Mouse (Mus musculus) heart, embryonic 12.5 days (tissue): ENCODE results near the gene Nudt17. TPM values are rescaled to one million over a fixed set of nuclear protein-coding genes. Genes with fewer than 3 reads are reported as not detected.

Source experiments
- ATAC-seq: fragments of 200-750 bp; cut with Nextera tagmentation; 2 replicates; pipeline ENCODE4 v1.8.0; 2017; ENCODE audit warnings: moderate TSS enrichment, moderate library complexity; ENCODE audit not compliant: insufficient number of reproducible peaks, low FRiP score
- H3K27ac ChIP-seq: fragments of 300-500 bp; sonication (generic); 2 replicates; pipeline ENCODE4 v1.5.1; 2016; ENCODE audit warnings: mild to moderate bottlenecking, moderate library complexity; ENCODE audit not compliant: poor library complexity, severe bottlenecking
- H3K27me3 ChIP-seq: fragments of 300-500 bp; sonication (generic); replicated peaks from 2 replicates; pipeline ENCODE4 v1.6.1; 2016; ENCODE audit warnings: mild to moderate bottlenecking, moderate library complexity
- H3K36me3 ChIP-seq: fragments of 300-500 bp; sonication (generic); 2 replicates; pipeline ENCODE4 v1.6.1; 2016; ENCODE audit warnings: mild to moderate bottlenecking, moderate library complexity
- H3K4me1 ChIP-seq: fragments of 300-500 bp; sonication (generic); replicated peaks from 2 replicates; pipeline ENCODE4 v1.6.1; 2016; ENCODE audit warnings: mild to moderate bottlenecking
- H3K4me2 ChIP-seq: fragments of 300-500 bp; sonication (generic); 2 replicates; pipeline ENCODE4 v1.6.1; 2016; ENCODE audit warnings: mild to moderate bottlenecking, moderate library complexity
- H3K4me3 ChIP-seq: fragments of 300-500 bp; sonication (generic); 2 replicates; pipeline ENCODE4 v1.5.1; 2016; ENCODE audit warnings: mild to moderate bottlenecking
- H3K9ac ChIP-seq: fragments of 300-500 bp; sonication (generic); 2 replicates; pipeline ENCODE4 v1.6.1; 2016; ENCODE audit warnings: mild to moderate bottlenecking, moderate library complexity
- H3K9me3 ChIP-seq: fragments of 300-500 bp; sonication (generic); replicated peaks from 2 replicates; pipeline ENCODE4 v1.6.1; 2016; ENCODE audit warnings: mild to moderate bottlenecking, moderate library complexity
- WGBS: fragments of 180-500 bp; shearing (Covaris S2); methylation state at CpG from one replicate; pipeline ENCODE4 v1.1.7; 2016; 5-methylcytosine and 5-hydroxymethylcytosine counted together
- polyA plus RNA-seq: library from polyadenylated mRNA; unstranded; fragments of >200 nt; fragmentation: Nextera tagmentation; extraction: Ambion mirVana; gene quantifications from 2 replicates; pipeline ENCODE4 v1.2.1, GENCODE M21; 2016

Nudt17 gene
- polyA plus RNA-seq, 1 experiment from 2014 or later = 6.9 TPM

- H3K27me3 ChIP-seq = no peaks in the 10 kb centered on the region
- H3K9ac ChIP-seq = no peak overlapping the region
- no peaks in the 10 kb centered on the region for H3K9me3 ChIP-seq
- H3K27ac ChIP-seq = no peak overlapping the region
- ATAC-seq = no peak
- H3K4me3 ChIP-seq = no peak overlapping the region; the same call in 1 of the 2 replicates
- H3K36me3 ChIP-seq = peaks cover 4% of the 10 kb centered on the region; the same call in 1 of the 2 replicates
- WGBS = 33% methylated on average over 3 of the region's 3 CpGs
- peaks cover 41% of the 10 kb centered on the region for H3K4me1 ChIP-seq
- H3K4me2 ChIP-seq = no peak overlapping the region
Observed at GRCm38 (mm10) chr3:96729403-96729784, 21.0 kb upstream of the Nudt17 start.

- WGBS = 48% methylated on average over 7 of the region's 7 CpGs
- Histone ChIP-seq H3K36me3 (peaks cover 8% of the 10 kb centered on the region), H3K27ac (peak overlapping the region; percentile 84), H3K4me1 (peaks cover 35% of the 10 kb centered on the region), H3K27me3 (no peaks in the 10 kb centered on the region), H3K9ac (peak overlapping the region; percentile 88), H3K4me2 (peak overlapping the region; percentile 66), H3K4me3 (peak overlapping the region; percentile 91), H3K9me3 (no peaks in the 10 kb centered on the region)
- ATAC-seq = no peak
Observed at GRCm38 (mm10) chr3:96728634-96729402, 20.5 kb upstream of the Nudt17 start.

GRCm38 (mm10) chr3:96727828-96728633 is 19.7 kb upstream of the Nudt17 start:
- Histone ChIP-seq H3K27me3 (no peaks in the 10 kb centered on the region), H3K27ac (peak overlapping the region; percentile 84), H3K4me1 (peaks cover 35% of the 10 kb centered on the region), H3K9me3 (no peaks in the 10 kb centered on the region), H3K4me3 (peak overlapping the region; percentile 91), H3K36me3 (peaks cover 16% of the 10 kb centered on the region), H3K4me2 (peak overlapping the region; percentile 66), H3K9ac (peak overlapping the region; percentile 88)
- peak; percentile 43 for ATAC-seq
- under 1% methylated on average over 42 of the region's 42 CpGs for WGBS

GRCm38 (mm10) chr3:96727343-96727827 is 19.0 kb upstream of the Nudt17 start, which contains the start of the genes Polr3c and Rnf115:
TSS of gene Polr3c (minus strand) at chr3:96727628.
TSS of gene Rnf115 (plus strand) at chr3:96727664.
- H3K9ac ChIP-seq = peak within 1 kb of the TSS; percentile 88
- H3K36me3 ChIP-seq = peaks cover 17% of the 10 kb centered on the region
- peak; percentile 99 for ATAC-seq
- WGBS = 0% methylated on average over 52 of the region's 52 CpGs
- H3K27ac ChIP-seq = peak within 1 kb of the TSS; percentile 84
- H3K4me3 ChIP-seq = peak within 1 kb of the TSS; percentile 91
- H3K4me1 ChIP-seq = peaks cover 39% of the 10 kb centered on the region
- H3K9me3 ChIP-seq = no peaks in the 10 kb centered on the region
- H3K4me2 ChIP-seq = peak within 1 kb of the TSS; percentile 66
- H3K27me3 ChIP-seq = no peaks in the 10 kb centered on the region

- H3K4me1 ChIP-seq = peaks cover 16% of the 10 kb centered on the region; the same call in 1 of the 2 replicates
- WGBS = 41% methylated on average over 14 of the region's 14 CpGs
- no peak overlapping the region for H3K9ac ChIP-seq
- no peaks in the 10 kb centered on the region for H3K27me3 ChIP-seq
- H3K36me3 ChIP-seq = peaks cover 68% of the 10 kb centered on the region
- no peak overlapping the region for H3K27ac ChIP-seq
- no peaks in the 10 kb centered on the region for H3K9me3 ChIP-seq
- no peak overlapping the region for H3K4me3 ChIP-seq
- 0 out of 2 replicates have a peak overlapping the region, but pooled peaks have one; percentile 1 for H3K4me2 ChIP-seq
- no peak for ATAC-seq
Observed at GRCm38 (mm10) chr3:96719173-96719572, 10.8 kb upstream of the Nudt17 start.

GRCm38 (mm10) chr3:96715854-96716253 is 7.5 kb upstream of the Nudt17 start:
- Histone ChIP-seq H3K36me3 (peaks cover 70% of the 10 kb centered on the region), H3K4me2 (no peak overlapping the region), H3K27ac (no peak overlapping the region), H3K9ac (no peak overlapping the region), H3K27me3 (no peaks in the 10 kb centered on the region), H3K4me1 (0 out of 2 replicates have a peak, but pooled peaks cover 10% of the 10 kb centered on the region), H3K9me3 (no peaks in the 10 kb centered on the region), H3K4me3 (no peak overlapping the region)
- no peak for ATAC-seq
- 51% methylated on average over 2 of the region's 2 CpGs for WGBS

- no peaks in the 10 kb centered on the region for H3K9me3 ChIP-seq
- no peak for ATAC-seq
- H3K4me3 ChIP-seq = no peak overlapping the region
- 0 out of 2 replicates have a peak, but pooled peaks cover 4% of the 10 kb centered on the region for H3K4me1 ChIP-seq
- no peak overlapping the region for H3K9ac ChIP-seq
- WGBS = 84% methylated on average over 5 of the region's 5 CpGs
- H3K36me3 ChIP-seq = peaks cover 76% of the 10 kb centered on the region
- H3K27me3 ChIP-seq = no peaks in the 10 kb centered on the region
- no peak overlapping the region for H3K4me2 ChIP-seq
- H3K27ac ChIP-seq = no peak overlapping the region
Observed at GRCm38 (mm10) chr3:96714286-96714685, 5.9 kb upstream of the Nudt17 start.

GRCm38 (mm10) chr3:96708684-96709064 is 312 bp upstream of the Nudt17 start:
- Histone ChIP-seq H3K9ac (no peak overlapping the region; the same call in 1 of the 2 replicates), H3K27ac (no peak overlapping the region)
- WGBS = 55% methylated on average over 2 of the region's 2 CpGs

GRCm38 (mm10) chr3:96706984-96707383 is 1.4 kb downstream of the Nudt17 start:
- whole genome bisulfite sequencing = 69% methylated on average over 7 of the region's 7 CpGs
- peaks cover 5% of the 10 kb centered on the region; the same call in 1 of the 2 replicates for H3K4me1 ChIP-seq
- no peaks in the 10 kb centered on the region for H3K9me3 ChIP-seq
- H3K9ac ChIP-seq = no peak overlapping the region
- no peak for ATAC-seq
- H3K36me3 ChIP-seq = peaks cover 56% of the 10 kb centered on the region
- H3K4me2 ChIP-seq = no peak overlapping the region
- H3K27ac ChIP-seq = no peak overlapping the region
- no peaks in the 10 kb centered on the region for H3K27me3 ChIP-seq
- H3K4me3 ChIP-seq = no peak overlapping the region

More at GRCm38 (mm10) chr3:96708684-96709064, 312 bp upstream of the Nudt17 start:
- Histone ChIP-seq H3K9me3 (no peaks in the 10 kb centered on the region), H3K36me3 (peaks cover 59% of the 10 kb centered on the region), H3K4me1 (peaks cover 5% of the 10 kb centered on the region; the same call in 1 of the 2 replicates), H3K4me3 (peak overlapping the region; percentile 50; the same call in 1 of the 2 replicates), H3K27me3 (no peaks in the 10 kb centered on the region), H3K4me2 (peak overlapping the region; percentile 90)
- ATAC-seq = no peak

- H3K9me3 ChIP-seq = no peaks in the 10 kb centered on the region
- peaks cover 55% of the 10 kb centered on the region for H3K36me3 ChIP-seq
- H3K27ac ChIP-seq = no peak overlapping the region
- 90% methylated on average over 11 of the region's 11 CpGs for WGBS
- H3K9ac ChIP-seq = no peak overlapping the region
- no peak overlapping the region for H3K4me3 ChIP-seq
- no peaks in the 10 kb centered on the region for H3K27me3 ChIP-seq
- H3K4me2 ChIP-seq = no peak overlapping the region
- peaks cover 5% of the 10 kb centered on the region; the same call in 1 of the 2 replicates for H3K4me1 ChIP-seq
- ATAC-seq = no peak
Observed at GRCm38 (mm10) chr3:96706217-96706616, 2.1 kb downstream of the Nudt17 start.

- no peak overlapping the region for H3K27ac ChIP-seq
Observed at GRCm38 (mm10) chr3:96704778-96705177, 3.6 kb downstream of the Nudt17 start.

More at GRCm38 (mm10) chr3:96704778-96705177, 3.6 kb downstream of the Nudt17 start:
- no peak for ATAC-seq
- WGBS = 64% methylated on average over 11 of the region's 11 CpGs
- Histone ChIP-seq H3K36me3 (peaks cover 54% of the 10 kb centered on the region), H3K4me2 (no peak overlapping the region), H3K9me3 (no peaks in the 10 kb centered on the region), H3K27me3 (no peaks in the 10 kb centered on the region), H3K4me3 (no peak overlapping the region), H3K9ac (no peak overlapping the region), H3K4me1 (peaks cover 5% of the 10 kb centered on the region; the same call in 1 of the 2 replicates)
